Mouse (Mus musculus) limb, embryonic 14.5 days (tissue): ENCODE results near the gene Pfkfb4. TPM values are rescaled to one million over a fixed set of nuclear protein-coding genes. Genes with fewer than 3 reads are reported as not detected.

ENCODE experiments used
- ATAC-seq: fragments of 200-750 bp; cut with Nextera tagmentation; 2 replicates; pipeline ENCODE4 v1.8.0; 2017; ENCODE audit warnings: low read depth, moderate number of reproducible peaks, moderate TSS enrichment; ENCODE audit not compliant: low FRiP score
- DNase-seq: peaks from one replicate; pipeline ENCODE4 v3.0.0-alpha.2; 2015; ENCODE audit warnings: low spot score
- H3K27ac ChIP-seq: fragments of 300-500 bp; sonication (generic); replicated peaks from 2 replicates; pipeline ENCODE4 v1.5.1; 2014; ENCODE audit warnings: low read depth, mild to moderate bottlenecking, low read length, moderate library complexity, mixed read lengths
- H3K27me3 ChIP-seq: fragments of 300-500 bp; sonication (generic); 2 replicates; pipeline ENCODE4 v1.6.1; 2014; ENCODE audit warnings: low read length, mixed read lengths; ENCODE audit not compliant: control insufficient read depth, insufficient read depth
- H3K36me3 ChIP-seq: fragments of 300-500 bp; sonication (generic); 2 replicates; pipeline ENCODE4 v1.6.1; 2014; ENCODE audit warnings: mild to moderate bottlenecking, low read length, moderate library complexity, mixed read lengths; ENCODE audit not compliant: control insufficient read depth, insufficient read depth
- H3K4me1 ChIP-seq: fragments of 300-500 bp; sonication (generic); 2 replicates; pipeline ENCODE4 v1.6.1; 2014; ENCODE audit warnings: antibody characterized with exemption, low read length, mixed read lengths; ENCODE audit not compliant: control insufficient read depth, insufficient read depth
- H3K4me2 ChIP-seq: fragments of 300-500 bp; sonication (generic); replicated peaks from 2 replicates; pipeline ENCODE4 v1.6.1; 2014; ENCODE audit warnings: low read depth, mild to moderate bottlenecking, low read length, moderate library complexity; ENCODE audit not compliant: severe bottlenecking
- H3K4me3 ChIP-seq: fragments of 300-500 bp; sonication (generic); replicated peaks from 2 replicates; pipeline ENCODE4 v1.5.1; 2014; ENCODE audit warnings: low read length
- H3K9ac ChIP-seq: fragments of 300-500 bp; sonication (generic); 2 replicates; pipeline ENCODE4 v1.6.1; 2014; ENCODE audit warnings: mild to moderate bottlenecking, low read depth, low read length, moderate library complexity; ENCODE audit not compliant: severe bottlenecking
- H3K9me3 ChIP-seq: fragments of 300-500 bp; sonication (generic); 2 replicates; pipeline ENCODE4 v1.6.1; 2016; ENCODE audit warnings: low read length; ENCODE audit not compliant: control insufficient read depth
- POLR2A ChIP-seq: fragments of 200-500 bp; IDR thresholded peaks from 2 replicates; pipeline ENCODE4 v1.8.0; 2012; ENCODE audit warnings: inconsistent platforms, mild to moderate bottlenecking, moderate library complexity, borderline replicate concordance; ENCODE audit not compliant: insufficient read depth, insufficient read length; ENCODE audit errors: extremely low read depth
- WGBS: fragments of 180-500 bp; shearing (Covaris S2); extraction: QIAGEN DNeasy Blood & Tissue Kit; methylation state at CpG from one replicate; pipeline ENCODE4 v1.1.7; 2014; 5-methylcytosine and 5-hydroxymethylcytosine counted together
- polyA plus RNA-seq, 2 experiments: library from polyadenylated mRNA; depleted of rRNA in 1 of 2; stranded (reverse) in 1 of 2; unstranded in 1 of 2; fragments of >200 nt; fragmentation: Nextera tagmentation in 1 of 2; extraction: Ambion mirVana in 1 of 2; gene quantifications; 2 replicates each; pipeline versions ENCODE4 v1.2.1 to v1.2.3; 2012 to 2014

Gene Pfkfb4
- polyA plus RNA-seq, 2 experiments = 9.1 to 14.5 TPM

GRCm38 (mm10) chr9:108953081-108953636 lies 38.4 kb upstream of the Pfkfb4 start, which contains the start of gene Col7a1:
Col7a1 (plus strand) TSS chr9:108953586.
- no peak within 1 kb of the TSS for H3K27ac ChIP-seq
- TF ChIP-seq POLR2A = no peak
- H3K9ac ChIP-seq = no peak within 1 kb of the TSS; the same call in 1 of the 2 replicates
- peaks cover 24% of the 10 kb centered on the region for H3K36me3 ChIP-seq
- peak within 1 kb of the TSS; percentile 21 for H3K4me3 ChIP-seq
- WGBS = 9% methylated on average over 14 of the region's 15 CpGs
- no peaks in the 10 kb centered on the region for H3K9me3 ChIP-seq
- H3K4me1 ChIP-seq = peaks cover 23% of the 10 kb centered on the region
- H3K4me2 ChIP-seq = peak within 1 kb of the TSS; percentile 36
- no peak for ATAC-seq
- H3K27me3 ChIP-seq = peaks cover 9% of the 10 kb centered on the region; the same call in 1 of the 2 replicates
- no peak for DNase-seq

GRCm38 (mm10) chr9:108955241-108955640 lies 36.3 kb upstream of the Pfkfb4 start:
- Histone ChIP-seq H3K4me3 (no peak overlapping the region), H3K36me3 (peaks cover 4% of the 10 kb centered on the region), H3K9ac (no peak overlapping the region), H3K4me1 (peaks cover 3% of the 10 kb centered on the region), H3K27ac (no peak overlapping the region), H3K4me2 (no peak overlapping the region), H3K27me3 (peaks cover 9% of the 10 kb centered on the region; the same call in 1 of the 2 replicates), H3K9me3 (no peaks in the 10 kb centered on the region)
- DNase-seq = no peak
- WGBS = 81% methylated on average over 11 of the region's 11 CpGs
- no peak for ATAC-seq
- TF ChIP-seq POLR2A = no peak

DNA sequence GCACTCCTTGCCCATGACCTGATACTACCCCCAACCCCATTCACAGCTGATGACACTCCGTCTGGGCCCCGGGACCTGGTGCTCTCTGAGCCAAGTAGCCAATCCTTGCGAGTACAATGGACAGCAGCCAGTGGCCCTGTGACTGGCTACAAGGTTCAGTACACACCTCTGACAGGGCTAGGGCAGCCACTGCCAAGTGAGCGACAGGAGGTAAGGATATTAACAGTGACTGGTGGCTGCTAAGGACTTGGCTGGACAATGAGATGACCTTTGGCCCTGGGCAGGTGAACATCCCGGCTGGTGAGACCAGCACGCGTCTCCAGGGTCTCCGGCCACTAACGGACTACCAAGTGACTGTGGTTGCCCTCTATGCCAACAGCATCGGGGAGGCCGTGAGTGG lies 35.7 kb upstream of the Pfkfb4 start:
- no peak for TF ChIP-seq POLR2A
- ATAC-seq = no peak
- H3K36me3 ChIP-seq = no peaks in the 10 kb centered on the region
- no peak overlapping the region for H3K9ac ChIP-seq
- no peak overlapping the region for H3K4me3 ChIP-seq
- H3K4me2 ChIP-seq = no peak overlapping the region
- WGBS = 86% methylated on average over 11 of the region's 11 CpGs
- peaks cover 9% of the 10 kb centered on the region; the same call in 1 of the 2 replicates for H3K27me3 ChIP-seq
- H3K9me3 ChIP-seq = no peaks in the 10 kb centered on the region
- H3K4me1 ChIP-seq = no peaks in the 10 kb centered on the region
- no peak overlapping the region for H3K27ac ChIP-seq
- DNase-seq = no peak

- Histone ChIP-seq H3K4me1 (no peaks in the 10 kb centered on the region), H3K4me3 (no peak overlapping the region), H3K9me3 (no peaks in the 10 kb centered on the region), H3K9ac (no peak overlapping the region), H3K27ac (no peak overlapping the region), H3K4me2 (no peak overlapping the region), H3K36me3 (no peaks in the 10 kb centered on the region), H3K27me3 (no peaks in the 10 kb centered on the region)
- DNase-seq (no peak), ATAC-seq (no peak)
- no peak for TF ChIP-seq POLR2A
- WGBS = 77% methylated on average over 3 of the region's 3 CpGs
Observed at GRCm38 (mm10) chr9:108963577-108963976, 28.0 kb upstream of the Pfkfb4 start.

- DNase-seq (no peak), ATAC-seq (no peak)
- H3K27ac ChIP-seq = no peak overlapping the region
- no peak overlapping the region for H3K9ac ChIP-seq
- 85% methylated on average over 6 of the region's 6 CpGs for WGBS
- no peaks in the 10 kb centered on the region for H3K4me1 ChIP-seq
- no peak overlapping the region for H3K4me2 ChIP-seq
- H3K9me3 ChIP-seq = no peaks in the 10 kb centered on the region
- H3K27me3 ChIP-seq = no peaks in the 10 kb centered on the region
- no peak overlapping the region for H3K4me3 ChIP-seq
- TF ChIP-seq POLR2A = no peak
- H3K36me3 ChIP-seq = no peaks in the 10 kb centered on the region
Observed at GRCm38 (mm10) chr9:108964338-108964737, 27.2 kb upstream of the Pfkfb4 start.
